Mouse (Mus musculus): ENCODE data around the gene Gusb. TPM values are rescaled to one million over a fixed set of nuclear protein-coding genes. Genes with fewer than 3 reads are reported as not detected.
A peak's percentile ranks its signal among the peaks of the same experiment; 100 is the strongest.
"Not testable (repeated sequence)": the region's sequence is repeated elsewhere in the genome, so short reads cannot be mapped to it uniquely, and the experiment has no call there.

Gene Gusb
- total RNA-seq (2021): 1 to 10 TPM; 7.4 to 8.1 TPM
- long read RNA-seq, experiment 1, transcript Gusb-201 (12 exons, 2,687 nt): major isoform, 20 of 24 reads
- long read RNA-seq, experiment 1, partial matches to known transcripts: 1 of 24 reads
- long read RNA-seq, experiment 1, other reads (novel, unspliced or antisense): 2 of 24 reads
- long read RNA-seq, experiment 2, transcript Gusb-201 (12 exons, 2,687 nt): major isoform, 8 of 9 reads
- long read RNA-seq, experiment 2, partial matches to known transcripts: 0 of 9 reads
- long read RNA-seq, experiment 2, other reads (novel, unspliced or antisense): 1 of 9 reads

- peak; percentile 85 for DNase-seq (ENCODE audit: low spot score)
These were observed at the start of gene Gusb for GRCm38 (mm10) chr5:130002301-130003146. TSS of gene Gusb (minus strand) at chr5:130003049.

- no peak for DNase-seq (ENCODE audit: low spot score)
These were observed 49.7 kb upstream of the Gusb start for GRCm38 (mm10) chr5:130052510-130052909.

DNA sequence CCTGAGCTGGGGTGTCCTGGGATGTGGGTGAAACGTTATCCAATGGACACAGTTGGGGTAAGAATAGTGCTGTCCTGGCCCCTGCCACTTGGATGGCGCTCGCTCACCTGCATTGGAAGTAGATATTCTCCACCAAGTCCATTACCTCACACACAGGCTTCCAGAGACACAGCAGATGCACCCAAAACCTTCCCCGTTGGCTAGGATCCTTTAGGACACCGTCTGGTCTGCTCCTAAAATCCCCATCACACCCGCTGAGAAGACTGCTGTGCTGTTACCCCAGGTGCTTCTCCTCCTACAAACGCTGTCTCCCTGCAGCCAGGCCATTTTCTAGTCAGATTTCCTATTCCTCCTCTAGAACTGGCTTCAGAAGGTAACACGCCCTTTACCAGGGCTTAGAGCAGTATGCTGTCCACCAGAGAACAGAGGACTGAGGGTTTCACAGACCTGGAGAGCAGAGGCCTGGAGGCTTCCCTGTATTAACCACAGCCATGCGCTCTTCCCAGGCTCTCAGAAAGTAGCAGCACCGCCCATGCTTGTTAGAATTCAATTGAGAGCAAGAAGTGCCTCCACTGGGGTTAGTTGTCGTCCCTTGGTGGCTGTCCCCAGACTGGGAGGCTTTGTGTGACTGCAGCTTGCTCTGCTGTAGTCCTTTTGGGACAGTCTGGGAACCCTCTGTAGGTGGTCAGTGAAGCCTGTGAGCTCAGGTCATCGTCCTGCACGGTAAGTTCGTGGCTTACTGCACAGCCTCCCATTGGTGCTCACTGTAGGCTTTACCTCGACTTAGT lies 48.4 kb upstream of the Gusb start:
- DNase-seq (ENCODE audit: low spot score): no peak

- no peak for DNase-seq (ENCODE audit: low spot score)
These were observed 47.6 kb upstream of the Gusb start for GRCm38 (mm10) chr5:130050416-130050815.

DNA sequence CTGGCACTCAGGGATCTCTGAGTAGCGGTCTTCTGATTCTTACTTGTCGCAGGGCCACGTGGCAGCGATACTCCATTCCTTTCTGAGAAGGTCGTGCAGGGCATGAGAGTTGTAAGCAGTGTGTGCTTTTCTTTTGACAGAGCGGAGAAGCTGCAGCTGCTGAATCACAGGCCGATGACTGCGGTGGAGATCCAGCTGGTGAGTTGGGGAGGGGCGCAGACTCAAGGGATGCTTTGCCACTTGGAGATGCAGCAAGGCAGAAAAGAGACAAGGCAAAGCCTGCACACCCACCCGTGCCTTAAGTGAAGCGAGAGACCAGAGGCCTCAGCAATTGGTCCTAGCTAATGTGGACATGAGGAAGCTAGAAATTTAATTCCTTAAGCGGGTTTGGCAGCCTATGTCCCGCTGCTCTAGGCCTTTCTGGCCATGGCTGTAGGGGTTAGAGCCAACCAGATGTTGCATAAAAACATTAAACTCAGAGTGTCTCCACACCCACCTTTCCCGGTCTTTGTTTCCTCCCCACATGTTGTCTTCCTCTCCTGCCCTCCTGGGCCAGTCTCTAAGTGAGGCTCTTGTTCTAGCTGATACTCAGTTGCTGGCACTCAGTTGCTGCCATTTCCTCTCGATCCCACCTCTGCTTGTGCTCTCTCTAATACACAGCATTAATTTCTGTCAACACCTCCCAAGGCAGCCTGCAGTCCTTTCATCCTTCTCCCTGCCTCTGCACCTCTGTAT lies 46.1 kb upstream of the Gusb start:
- peak; percentile 36 for DNase-seq (ENCODE audit: low spot score)

DNA sequence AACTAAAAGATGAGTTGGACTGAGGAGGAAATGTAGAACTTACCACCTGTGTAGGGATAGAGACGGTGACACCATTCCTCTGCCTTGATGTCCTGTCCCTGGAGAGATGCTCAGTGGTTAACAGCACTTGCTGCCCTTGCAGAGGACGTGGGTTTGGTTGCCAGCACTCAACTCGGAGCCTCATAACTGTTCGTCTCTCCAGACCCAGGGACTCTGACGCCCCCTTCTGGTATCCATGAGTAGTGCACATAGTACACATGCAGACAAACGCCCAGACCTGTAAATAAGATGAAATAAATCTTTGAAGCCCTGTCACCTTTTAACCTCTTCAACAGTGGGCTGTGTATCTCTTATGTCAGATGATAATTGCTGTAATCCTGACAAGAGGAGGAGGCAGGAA lies 44.2 kb upstream of the Gusb start:
- DNase-seq (ENCODE audit: low spot score): no peak

GRCm38 (mm10) chr5:130046589-130046988 lies 43.7 kb upstream of the Gusb start:
- DNase-seq (ENCODE audit: low spot score): no peak

GRCm38 (mm10) chr5:130046100-130046499 lies 43.3 kb upstream of the Gusb start:
- DNase-seq (ENCODE audit: low spot score): no peak

DNA sequence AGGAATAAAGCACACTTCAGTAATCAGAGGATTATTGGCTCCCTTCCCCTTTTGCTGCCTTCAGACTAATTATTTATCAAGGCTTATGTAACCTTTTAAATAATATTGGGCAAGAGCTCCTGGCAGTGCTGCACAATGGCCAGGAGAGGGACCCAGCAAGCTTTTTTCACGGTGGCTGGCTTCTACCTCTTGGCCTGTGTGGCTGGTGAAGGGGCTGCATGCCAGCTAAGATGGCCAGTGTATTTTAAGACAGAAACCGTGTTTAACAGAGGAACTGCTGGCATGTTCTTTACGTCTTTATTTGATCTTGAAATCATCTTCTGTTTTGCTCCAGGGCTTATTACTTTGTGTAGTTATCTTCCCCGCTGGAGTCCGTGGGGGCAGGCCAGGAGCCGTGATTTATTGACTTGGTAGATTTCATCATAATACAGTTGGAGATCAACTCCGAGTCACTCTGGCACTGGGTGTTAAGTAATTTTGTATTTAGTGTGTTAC lies 41.4 kb upstream of the Gusb start:
- peak; percentile 80 for DNase-seq (ENCODE audit: low spot score)

DNA sequence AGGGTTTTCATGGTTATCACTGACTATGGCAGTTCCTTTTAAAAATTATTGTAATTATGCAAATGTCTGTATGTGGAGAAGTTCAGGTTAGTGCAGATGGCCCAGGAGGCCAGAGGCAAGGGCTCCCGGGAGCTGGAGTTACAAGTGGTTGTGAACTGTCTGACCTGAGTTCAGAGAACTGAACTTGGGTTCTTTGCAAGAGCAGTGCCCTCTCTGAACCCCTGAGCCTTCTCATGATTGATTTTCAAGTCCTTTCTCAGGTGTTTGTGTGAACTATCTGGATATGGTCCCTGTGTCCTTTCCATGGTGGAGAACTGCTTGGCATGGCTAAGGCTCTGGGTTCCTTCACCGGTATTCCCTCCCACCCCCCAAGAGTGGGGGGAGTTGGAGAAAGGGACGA lies 40.9 kb upstream of the Gusb start:
- DNase-seq (ENCODE audit: low spot score): no peak

GRCm38 (mm10) chr5:130041262-130041661 lies 38.4 kb upstream of the Gusb start:
- no peak for DNase-seq (ENCODE audit: low spot score)

GRCm38 (mm10) chr5:130040797-130041196 lies 37.9 kb upstream of the Gusb start:
- DNase-seq (ENCODE audit: low spot score): no peak

GRCm38 (mm10) chr5:130037752-130038455 lies 35.1 kb upstream of the Gusb start:
- DNase-seq (ENCODE audit: low spot score): peak; percentile 76

- not testable (repeated sequence) for DNase-seq (ENCODE audit: low spot score)
These were observed 33.5 kb upstream of the Gusb start for GRCm38 (mm10) chr5:130036300-130036699.

GRCm38 (mm10) chr5:130033869-130034268 lies 31.0 kb upstream of the Gusb start:
- no peak for DNase-seq (ENCODE audit: low spot score)

DNA sequence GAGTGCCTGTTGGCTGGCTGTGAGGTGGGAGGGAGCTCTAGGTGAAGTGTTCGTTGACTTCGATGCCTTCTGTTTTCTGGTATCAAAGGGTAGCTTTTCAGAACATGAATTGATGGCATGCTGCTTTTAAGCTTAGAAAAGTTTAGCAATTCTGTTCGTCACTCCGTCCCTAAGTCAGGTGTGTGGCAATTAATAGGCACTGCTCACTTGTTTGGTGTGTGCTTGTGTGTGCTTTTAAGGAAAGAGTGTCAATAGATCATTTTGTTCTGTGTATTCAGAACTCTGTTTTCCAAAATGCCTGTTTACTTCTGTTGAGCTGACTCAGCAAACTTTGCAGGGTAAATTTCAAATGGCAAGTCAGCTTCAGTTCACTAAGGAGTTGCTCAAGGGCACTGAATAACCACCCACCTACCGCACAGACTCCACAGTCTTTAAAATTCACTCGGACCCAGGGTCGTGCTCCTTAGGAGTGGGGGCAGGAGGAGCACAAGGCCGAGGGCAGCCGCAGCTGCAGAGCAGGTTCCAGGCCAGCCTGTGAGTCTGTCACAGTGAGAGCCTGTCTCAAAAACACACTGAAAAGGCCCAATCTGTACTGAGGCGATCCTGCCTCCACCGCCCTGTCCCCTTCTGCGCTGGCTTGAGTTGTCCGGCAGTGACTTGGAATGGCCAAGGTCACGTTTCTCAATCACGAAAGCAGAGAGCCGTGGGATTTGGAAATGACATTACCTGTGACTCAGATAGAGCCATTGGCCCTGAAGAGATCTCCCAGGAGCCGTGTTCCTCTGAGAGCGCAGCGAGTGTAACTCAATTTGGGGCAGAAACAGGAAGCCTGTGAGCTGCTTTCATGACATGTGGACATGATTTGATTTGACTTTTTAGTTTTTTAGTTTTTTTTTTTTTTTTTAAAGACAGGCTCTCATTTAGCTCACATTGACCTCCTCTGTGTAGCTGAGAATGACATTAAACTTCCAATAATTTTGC lies 28.9 kb upstream of the Gusb start:
- DNase-seq (ENCODE audit: low spot score): no peak

DNA sequence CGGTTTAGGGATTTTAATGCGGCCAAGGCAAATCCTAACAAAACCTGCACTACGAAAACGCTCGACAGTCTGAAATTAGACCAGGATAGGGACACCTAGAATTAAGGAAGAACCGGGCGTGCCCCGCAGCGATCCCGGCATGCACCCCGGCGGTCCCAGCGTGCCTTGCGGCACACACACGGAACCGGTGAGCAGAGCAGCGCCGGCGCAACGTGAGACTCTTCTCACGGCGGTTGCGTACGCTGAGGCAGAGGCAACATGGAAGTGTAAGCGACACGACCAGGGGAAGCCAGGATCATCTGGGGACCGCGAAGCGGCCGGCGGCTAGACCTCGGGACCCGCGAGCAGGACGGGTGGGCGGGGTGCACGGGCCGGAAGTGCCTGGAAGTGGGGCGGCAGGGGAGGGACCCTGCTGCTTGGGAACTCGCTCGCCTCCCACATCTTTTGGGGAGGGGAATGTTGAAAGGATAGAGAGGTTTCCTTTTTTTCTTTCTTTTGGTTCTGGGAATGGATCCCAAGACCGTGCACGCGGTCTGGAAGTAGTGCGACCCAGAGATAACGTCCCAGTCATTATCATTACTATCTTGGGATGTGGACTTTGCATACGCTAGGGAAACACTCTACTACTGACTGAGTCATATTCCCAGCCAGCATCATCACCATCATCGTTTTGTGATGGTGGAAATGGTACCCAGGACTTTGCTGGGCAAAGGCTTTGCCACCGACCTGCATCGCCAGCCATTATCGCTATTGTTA lies 26.5 kb upstream of the Gusb start, which contains the start of the genes Asl and Crcp:
Asl (minus strand) TSS at position 106 of the 756 bp plus-strand sequence.
Crcp (plus strand) TSS at position 149 of the 756 bp plus-strand sequence.
- peak; percentile 82 for DNase-seq (ENCODE audit: low spot score)

GRCm38 (mm10) chr5:130027696-130028095 lies 24.8 kb upstream of the Gusb start:
- no peak for DNase-seq (ENCODE audit: low spot score)

Data from gastrocnemius, adult 18-20 months (tissue).